Mouse (Mus musculus): ENCODE results near the gene Galntl6. TPM values are rescaled to one million over a fixed set of nuclear protein-coding genes. Genes with fewer than 3 reads are reported as not detected.

Galntl6 gene
- polyA plus RNA-seq, 1 experiment from 2014 or later: 0.20 TPM

DNA sequence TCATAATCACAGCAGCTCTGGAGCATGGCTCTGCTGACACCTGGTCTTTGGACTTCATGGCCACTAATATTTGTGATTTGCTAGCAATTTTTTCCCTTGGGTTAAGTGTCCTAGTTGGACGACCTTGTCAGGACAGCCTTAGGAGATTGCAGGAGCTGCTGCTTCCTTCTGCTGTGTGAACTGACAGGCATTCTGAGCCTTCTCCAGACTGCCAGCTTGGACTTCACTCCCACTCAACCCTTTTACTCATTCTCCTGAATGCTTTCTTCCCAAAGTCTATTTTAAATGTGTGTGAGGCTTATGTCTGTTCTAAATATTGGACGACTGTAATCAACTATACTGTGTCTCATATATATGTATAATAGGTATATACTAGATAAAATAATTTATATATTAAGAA is 971.3 kb downstream of the Galntl6 start:
- Histone ChIP-seq H3K27me3 (replicated peaks) (no peaks in the 10 kb centered on the region), H3K4me1 (no peaks in the 10 kb centered on the region), H3K9me3 (replicated peaks) (no peaks in the 10 kb centered on the region), H3K36me3 (no peaks in the 10 kb centered on the region), H3K4me3 (no peak overlapping the region), H3K9ac (no peak overlapping the region), H3K27ac (no peak overlapping the region), H3K4me2 (no peak overlapping the region)
- ATAC-seq: no peak
- WGBS (ENCODE audit: insufficient replicate concordance): 47% methylated on average over 2 of the region's 2 CpGs

DNA sequence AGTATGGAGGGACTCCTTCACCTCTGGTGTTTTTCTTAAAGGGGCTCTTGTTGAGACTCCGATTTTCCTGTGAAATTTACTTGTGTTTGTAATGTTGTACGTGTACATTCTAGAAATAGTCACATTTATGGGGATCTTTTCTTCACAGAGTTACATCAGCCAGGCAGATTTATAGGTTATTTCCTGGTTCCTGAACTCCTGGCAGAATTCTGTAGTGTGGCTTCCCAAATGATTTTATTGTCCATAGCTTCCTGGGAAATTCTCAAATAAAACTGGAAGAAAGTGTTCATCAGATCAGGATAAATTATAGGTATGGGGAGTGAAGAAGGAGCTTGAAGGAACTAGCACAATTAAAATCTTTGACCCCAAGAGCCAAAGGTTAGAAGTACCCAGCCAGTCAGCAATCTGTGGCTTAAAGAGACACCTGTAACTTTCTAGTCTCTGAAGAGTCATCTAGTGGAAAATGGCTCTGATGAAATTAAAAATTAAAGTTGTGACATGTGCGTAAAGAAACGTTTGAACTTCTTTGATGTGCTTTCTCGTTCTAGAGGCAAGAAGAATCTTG is 972.5 kb downstream of the Galntl6 start:
- no peak overlapping the region for H3K27ac ChIP-seq
- H3K4me1 ChIP-seq: no peaks in the 10 kb centered on the region
- WGBS (ENCODE audit: insufficient replicate concordance): 51% methylated on average over 5 of the region's 5 CpGs
- H3K9me3 ChIP-seq (replicated peaks): no peaks in the 10 kb centered on the region
- H3K4me2 ChIP-seq: no peak overlapping the region
- no peak for ATAC-seq
- H3K36me3 ChIP-seq: no peaks in the 10 kb centered on the region
- no peaks in the 10 kb centered on the region for H3K27me3 ChIP-seq (replicated peaks)
- H3K4me3 ChIP-seq: no peak overlapping the region
- H3K9ac ChIP-seq: no peak overlapping the region

DNA sequence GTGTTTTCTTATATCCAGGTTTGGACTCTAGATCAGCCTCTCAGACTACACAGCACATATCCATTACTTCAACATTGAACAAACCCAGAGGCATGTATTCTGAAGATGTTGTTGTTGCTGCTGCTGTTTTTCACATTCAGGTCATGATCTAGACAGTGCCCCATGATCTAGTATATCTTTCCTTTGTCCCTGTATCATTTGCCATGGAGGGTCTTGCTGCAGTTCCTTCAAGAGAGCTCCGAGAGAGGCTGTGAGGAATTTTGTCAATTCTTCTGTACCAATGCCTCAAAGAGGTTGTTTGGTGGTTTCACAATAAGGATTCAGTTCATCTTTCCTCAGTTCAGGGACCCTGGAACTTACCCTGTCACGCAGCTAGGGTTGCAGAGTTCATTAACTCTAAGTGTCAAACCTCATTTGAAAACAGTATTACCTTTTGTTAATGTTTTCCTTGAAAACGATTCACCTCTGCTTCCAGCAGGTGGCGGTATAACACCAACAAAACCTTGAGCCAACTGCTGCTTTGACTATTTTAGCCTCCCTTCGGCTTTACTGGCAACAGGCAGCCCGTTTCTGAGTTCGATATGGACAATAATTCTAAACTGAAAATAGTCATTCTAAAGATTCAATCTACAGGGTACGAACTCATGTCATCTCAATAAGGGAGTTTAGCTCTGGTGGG is 973.1 kb downstream of the Galntl6 start:
- Histone ChIP-seq H3K27ac (no peak overlapping the region), H3K4me2 (no peak overlapping the region), H3K9ac (no peak overlapping the region), H3K4me1 (no peaks in the 10 kb centered on the region), H3K36me3 (no peaks in the 10 kb centered on the region), H3K27me3 (replicated peaks) (no peaks in the 10 kb centered on the region), H3K9me3 (replicated peaks) (no peaks in the 10 kb centered on the region), H3K4me3 (no peak overlapping the region)
- no peak for ATAC-seq
- 27% methylated on average over 8 of the region's 8 CpGs for WGBS (ENCODE audit: insufficient replicate concordance)

DNA sequence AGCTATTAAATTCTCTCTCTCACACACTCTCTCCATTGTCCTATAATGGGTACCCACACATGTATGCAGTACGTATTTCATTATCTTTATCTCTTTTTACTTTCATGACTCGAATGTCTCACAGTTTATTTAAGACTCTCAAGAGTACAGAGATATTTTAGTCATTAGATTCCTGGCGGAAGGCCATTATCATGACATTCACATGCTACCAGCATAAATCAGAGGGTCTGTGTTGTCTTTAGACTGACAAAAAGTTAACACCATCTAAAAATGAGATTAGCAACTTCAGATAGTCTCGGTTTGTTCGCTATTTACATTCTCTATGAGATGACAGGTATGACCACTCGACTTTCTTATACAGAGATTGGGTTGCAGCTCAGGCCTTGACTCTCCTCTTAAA is 985.4 kb downstream of the Galntl6 start:
- no peaks in the 10 kb centered on the region for H3K36me3 ChIP-seq

DNA sequence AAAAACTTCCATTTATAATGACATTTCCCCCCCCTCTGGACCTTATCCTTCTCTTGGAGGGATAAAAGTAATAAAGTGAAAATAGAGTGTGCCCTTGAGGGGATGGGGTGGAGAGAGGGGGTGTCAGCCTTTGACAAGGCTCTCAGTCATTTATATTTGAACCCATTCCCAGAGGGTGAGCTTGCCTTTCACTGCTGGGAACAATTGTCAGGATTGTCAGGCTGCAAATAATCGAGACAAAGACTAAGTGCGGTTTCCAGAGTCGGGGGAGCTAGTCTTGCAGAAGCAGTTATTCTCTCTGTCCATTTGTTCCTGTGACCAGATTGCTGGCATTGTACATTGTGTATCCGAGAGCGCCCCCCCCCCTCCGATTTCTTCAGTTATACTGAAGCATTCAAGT is 988.9 kb downstream of the Galntl6 start:
- H3K27ac ChIP-seq: no peak overlapping the region
- no peak overlapping the region for H3K9ac ChIP-seq
- no peaks in the 10 kb centered on the region for H3K27me3 ChIP-seq (replicated peaks)
- no peak for ATAC-seq
- H3K4me1 ChIP-seq: no peaks in the 10 kb centered on the region
- no peaks in the 10 kb centered on the region for H3K9me3 ChIP-seq (replicated peaks)
- 63% methylated on average over 6 of the region's 6 CpGs for WGBS (ENCODE audit: insufficient replicate concordance)
- no peak overlapping the region for H3K4me3 ChIP-seq
- no peaks in the 10 kb centered on the region for H3K36me3 ChIP-seq
- H3K4me2 ChIP-seq: no peak overlapping the region

More for the DNA sequence above, 985.4 kb downstream of the Galntl6 start:
- Histone ChIP-seq H3K27me3 (replicated peaks) (no peaks in the 10 kb centered on the region), H3K4me2 (no peak overlapping the region), H3K9me3 (replicated peaks) (no peaks in the 10 kb centered on the region), H3K4me3 (no peak overlapping the region), H3K9ac (no peak overlapping the region), H3K27ac (no peak overlapping the region), H3K4me1 (no peaks in the 10 kb centered on the region)
- ATAC-seq: no peak
- WGBS (ENCODE audit: insufficient replicate concordance): 58% methylated on average over 6 of the region's 6 CpGs

DNA sequence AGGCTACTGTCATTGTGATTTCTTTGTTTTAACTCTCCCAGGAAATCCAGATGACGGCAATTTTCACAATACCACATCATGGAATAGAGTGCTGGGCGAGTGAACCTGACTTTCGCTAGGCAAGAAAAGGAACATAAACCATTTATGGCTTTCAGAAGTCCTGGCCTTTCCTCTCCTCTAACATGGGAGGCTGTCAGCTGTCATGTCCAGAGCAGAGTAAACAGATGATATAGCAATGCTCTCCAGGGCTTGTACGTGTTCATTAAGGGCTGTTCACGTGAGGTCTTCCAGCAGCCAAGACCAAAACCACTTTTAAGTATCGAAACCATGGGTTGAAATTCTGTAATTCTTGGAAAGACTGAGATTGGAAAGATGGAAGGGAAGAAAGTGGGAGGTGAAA is 989.3 kb downstream of the Galntl6 start:
- H3K4me1 ChIP-seq: no peaks in the 10 kb centered on the region
- no peak overlapping the region for H3K27ac ChIP-seq
- H3K4me2 ChIP-seq: no peak overlapping the region
- H3K27me3 ChIP-seq (replicated peaks): no peaks in the 10 kb centered on the region
- 62% methylated on average over 6 of the region's 6 CpGs for WGBS (ENCODE audit: insufficient replicate concordance)
- H3K4me3 ChIP-seq: no peak overlapping the region
- no peak overlapping the region for H3K9ac ChIP-seq
- no peaks in the 10 kb centered on the region for H3K36me3 ChIP-seq
- no peaks in the 10 kb centered on the region for H3K9me3 ChIP-seq (replicated peaks)
- no peak for ATAC-seq

DNA sequence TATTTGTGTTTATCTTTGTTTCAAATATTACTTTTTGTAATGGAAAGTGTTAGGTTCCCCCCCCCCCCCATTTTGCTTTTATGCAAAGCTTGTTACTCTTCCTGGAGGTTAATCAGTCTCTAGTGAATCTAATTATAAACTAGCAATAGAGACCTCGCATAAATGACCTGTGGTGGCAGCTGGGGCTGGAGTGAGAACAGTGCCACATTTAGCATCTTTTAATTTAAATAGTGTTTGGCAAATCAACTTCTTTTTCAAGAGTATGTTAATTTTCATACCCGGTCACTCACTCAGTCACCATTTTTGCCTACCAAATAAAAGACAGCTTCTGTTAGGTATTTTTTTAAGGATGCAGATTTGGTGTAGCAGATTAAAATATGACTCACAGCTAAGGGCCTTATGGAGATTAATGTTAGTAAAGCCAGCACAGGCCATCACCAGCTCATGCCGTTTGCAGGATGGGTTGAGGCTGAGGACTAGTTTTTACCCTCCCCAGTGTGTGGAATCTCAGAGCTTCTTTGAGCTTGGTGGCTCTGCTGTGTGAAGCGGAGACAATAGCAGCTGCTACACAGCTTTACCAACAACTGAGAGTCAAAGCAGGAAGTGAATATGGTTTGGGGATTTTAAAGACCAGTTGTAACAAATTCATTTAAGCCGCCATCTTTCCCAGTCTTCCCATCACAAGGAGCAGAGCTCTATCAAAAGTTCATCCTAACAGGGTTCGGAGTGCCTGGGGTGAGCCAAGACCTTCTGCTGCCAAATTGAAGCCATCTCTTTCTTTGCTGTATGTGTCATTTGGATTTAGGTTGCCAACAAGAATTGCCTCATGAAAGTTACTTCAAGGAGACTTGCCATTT is 990.0 kb downstream of the Galntl6 start:
- Histone ChIP-seq H3K27ac (no peak overlapping the region), H3K4me1 (no peaks in the 10 kb centered on the region), H3K36me3 (no peaks in the 10 kb centered on the region), H3K9ac (no peak overlapping the region), H3K27me3 (replicated peaks) (no peaks in the 10 kb centered on the region), H3K4me2 (no peak overlapping the region), H3K9me3 (replicated peaks) (no peaks in the 10 kb centered on the region), H3K4me3 (no peak overlapping the region)
- no peak for ATAC-seq
- 67% methylated on average over 6 of the region's 6 CpGs for WGBS (ENCODE audit: insufficient replicate concordance)

DNA sequence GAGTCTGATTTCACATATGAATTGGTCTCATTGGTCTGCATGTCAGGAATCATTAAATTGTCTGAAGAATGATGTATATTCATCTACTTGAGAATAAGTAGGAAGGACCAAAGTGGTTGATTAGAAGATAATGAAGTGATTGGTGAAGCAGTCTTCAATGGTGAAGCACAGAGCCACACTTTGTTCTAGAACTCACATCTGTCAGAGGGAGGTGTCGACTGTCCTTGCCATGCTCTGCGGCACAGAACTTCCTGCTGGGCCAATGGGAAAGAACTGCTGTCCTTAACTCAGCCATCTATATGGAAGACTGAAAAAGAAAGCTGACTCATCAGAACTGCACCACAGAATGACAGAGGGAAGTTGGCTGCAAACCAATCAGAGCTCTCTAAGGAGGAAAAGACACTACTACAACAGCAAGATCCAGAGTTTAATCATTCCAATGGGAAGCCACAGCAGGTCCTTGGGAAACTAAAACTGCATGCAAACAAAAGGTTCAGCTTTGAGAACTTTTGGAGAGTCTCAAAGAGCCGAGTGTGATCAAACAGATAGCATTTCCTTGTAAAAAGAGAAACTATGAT is 992.0 kb downstream of the Galntl6 start:
- no peak overlapping the region for H3K27ac ChIP-seq
- H3K9me3 ChIP-seq (replicated peaks): no peaks in the 10 kb centered on the region

DNA sequence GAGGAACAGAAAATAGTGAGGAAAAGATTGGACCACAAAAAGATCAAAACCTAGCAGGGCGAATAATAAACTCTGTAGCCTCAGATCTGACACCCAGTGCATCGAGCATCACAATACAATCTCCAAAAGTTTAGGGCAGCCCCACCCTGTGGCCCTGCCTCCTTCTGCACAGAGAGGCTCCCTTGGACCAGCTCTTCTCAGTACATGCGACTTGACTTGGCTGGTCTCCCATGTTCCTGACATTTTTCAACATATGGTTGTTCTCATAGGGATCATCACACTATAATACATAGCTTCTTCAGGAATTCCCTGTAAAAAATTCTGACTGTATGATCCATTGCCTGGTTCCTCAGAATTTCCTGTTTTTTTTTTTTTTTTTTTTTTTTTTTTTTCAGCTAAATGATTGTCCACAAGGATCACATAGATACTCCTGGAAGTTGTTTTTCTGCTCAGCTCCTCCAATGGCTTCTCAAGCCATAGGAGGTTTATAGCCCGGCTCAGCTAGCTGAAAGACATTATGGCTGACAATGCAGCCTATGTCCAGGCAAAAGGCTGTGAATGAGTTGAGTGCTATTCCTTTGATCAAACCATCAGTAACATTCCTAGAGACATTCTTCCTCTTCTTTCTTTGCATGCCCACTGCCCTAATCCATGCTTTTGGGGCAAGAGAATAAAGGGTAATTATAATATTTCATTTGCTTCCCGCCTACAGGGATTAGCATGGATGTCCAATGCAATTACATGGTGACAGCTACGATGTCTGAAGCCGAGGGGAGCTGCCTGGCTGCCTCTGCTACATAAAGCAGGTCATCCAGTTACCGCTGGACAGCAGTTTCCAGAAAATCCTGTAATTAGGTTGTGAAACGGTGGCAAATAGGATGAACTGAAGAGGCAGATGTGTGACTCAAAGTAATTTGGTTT is 993.5 kb downstream of the Galntl6 start:
- WGBS (ENCODE audit: insufficient replicate concordance): 65% methylated on average over 9 of the region's 9 CpGs
- Histone ChIP-seq H3K27ac (no peak overlapping the region), H3K36me3 (no peaks in the 10 kb centered on the region), H3K4me3 (no peak overlapping the region), H3K4me1 (no peaks in the 10 kb centered on the region), H3K9me3 (replicated peaks) (no peaks in the 10 kb centered on the region), H3K9ac (no peak overlapping the region), H3K27me3 (replicated peaks) (no peaks in the 10 kb centered on the region), H3K4me2 (no peak overlapping the region)
- no peak for ATAC-seq

More for the DNA sequence above, 992.0 kb downstream of the Galntl6 start:
- no peaks in the 10 kb centered on the region for H3K36me3 ChIP-seq
- no peaks in the 10 kb centered on the region for H3K4me1 ChIP-seq
- no peak overlapping the region for H3K9ac ChIP-seq
- WGBS (ENCODE audit: insufficient replicate concordance): 64% methylated on average over 3 of the region's 3 CpGs
- no peak for ATAC-seq
- no peaks in the 10 kb centered on the region for H3K27me3 ChIP-seq (replicated peaks)
- H3K4me2 ChIP-seq: no peak overlapping the region
- no peak overlapping the region for H3K4me3 ChIP-seq

DNA sequence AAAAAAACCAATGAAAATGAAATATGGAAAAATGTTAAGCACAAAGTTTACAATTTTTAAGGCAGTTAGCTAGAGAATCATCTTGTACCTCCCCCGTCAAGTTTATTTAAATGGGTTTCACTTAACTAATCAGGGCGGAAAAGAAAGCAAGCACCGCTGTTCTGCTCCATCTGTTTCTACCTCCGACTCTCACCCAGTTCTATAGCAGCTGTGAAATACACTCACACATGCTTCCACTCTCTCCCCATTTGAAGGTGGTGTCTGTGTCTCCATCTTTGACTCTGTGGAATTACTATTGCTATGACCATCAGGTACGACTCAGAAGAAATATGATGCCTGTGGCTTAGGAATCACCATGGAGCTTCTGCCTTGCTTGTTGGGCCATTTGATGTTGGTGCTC is 1019.1 kb downstream of the Galntl6 start:
- Histone ChIP-seq H3K4me2 (no peak overlapping the region), H3K9me3 (replicated peaks) (no peaks in the 10 kb centered on the region), H3K36me3 (no peaks in the 10 kb centered on the region), H3K9ac (no peak overlapping the region), H3K4me1 (no peaks in the 10 kb centered on the region), H3K27ac (no peak overlapping the region), H3K27me3 (replicated peaks) (no peaks in the 10 kb centered on the region), H3K4me3 (no peak overlapping the region)
- no peak for ATAC-seq
- 74% methylated on average over 5 of the region's 5 CpGs for WGBS (ENCODE audit: insufficient replicate concordance)

DNA sequence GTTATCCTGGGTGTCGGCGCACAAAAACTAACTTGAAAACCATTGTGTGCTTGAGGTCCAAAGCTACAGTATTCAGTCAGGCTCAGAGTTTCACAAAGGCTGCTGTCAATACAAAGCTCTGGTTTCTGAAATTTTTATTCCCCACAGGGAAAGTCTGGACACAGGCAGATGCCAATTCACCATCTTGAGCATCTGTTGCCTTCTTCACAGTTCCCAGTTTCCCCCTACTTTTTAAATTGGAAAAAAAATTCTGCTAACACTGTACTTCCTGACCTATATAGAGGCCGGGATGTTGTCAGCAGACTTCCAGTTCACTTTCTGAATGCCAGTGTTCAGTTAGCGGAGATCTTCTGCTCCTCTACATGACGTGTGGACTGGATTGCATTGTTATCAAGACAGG is 1020.3 kb downstream of the Galntl6 start:
- Histone ChIP-seq H3K4me3 (no peak overlapping the region), H3K4me1 (no peaks in the 10 kb centered on the region), H3K36me3 (no peaks in the 10 kb centered on the region), H3K27me3 (replicated peaks) (no peaks in the 10 kb centered on the region), H3K9me3 (replicated peaks) (no peaks in the 10 kb centered on the region), H3K27ac (no peak overlapping the region), H3K9ac (no peak overlapping the region), H3K4me2 (no peak overlapping the region)
- no peak for ATAC-seq
- WGBS (ENCODE audit: insufficient replicate concordance): 68% methylated on average over 5 of the region's 5 CpGs
